ENCODE assay signal across 22 mouse cellular contexts in genomic region chr3:46490132-46490988, GRCm38 (mm10). TPM values are rescaled to one million over a fixed set of nuclear protein-coding genes. Genes with fewer than 3 reads are reported as not detected.
DNase-seq lines count a peak whose midpoint lies in the region; ATAC-seq and TF ChIP-seq lines count a peak whose summit lies in the region.
"Had no signal": no experiment of that assay in that cellular context is flagged by ENCODE, and none has a peak within 500 bp of the region (broad histone marks: within the 10 kb centered on the region; RNA-seq: fewer than 3 reads in every experiment).

No protein-coding gene starts in this region.

- TF ChIP-seq CTCF in bone marrow macrophage, adult 2 months (IDR thresholded peaks at IDR 0.05; ENCODE audit: low read depth, low read length), result no peak

- intact Hi-C loops in heart, postnatal 25 days (cut with DNase I), result no loop called here

- H3K27me3 ChIP-seq in embryonic facial prominence, embryonic 11.5 days (ENCODE audit: control insufficient read depth, insufficient read depth, low read length), result no peaks in the 10 kb centered on the region
- no peaks in the 10 kb centered on the region for H3K27me3 ChIP-seq in embryonic facial prominence, embryonic 10.5 days (replicated peaks; ENCODE audit: low read depth, poor library complexity, severe bottlenecking)
- H3K27me3 ChIP-seq in heart, embryonic 15.5 days, result no peaks in the 10 kb centered on the region
- H3K27me3 ChIP-seq in midbrain, embryonic 14.5 days (ENCODE audit: control insufficient read depth, insufficient read depth, low read length), result no peaks in the 10 kb centered on the region
- H3K27me3 ChIP-seq: embryonic facial prominence, embryonic 12.5 days; neural tube, embryonic 13.5 days had no signal

- H3K9ac ChIP-seq in embryonic facial prominence, embryonic 11.5 days (replicated peaks; ENCODE audit: low read length), result no peak overlapping the region
- H3K9ac ChIP-seq in heart, embryonic 15.5 days, result no peak overlapping the region
- no peak overlapping the region for H3K9ac ChIP-seq in midbrain, embryonic 14.5 days (replicated peaks; ENCODE audit: low read length)
- H3K9ac ChIP-seq: embryonic facial prominence, embryonic 12.5 days; lung, embryonic 14.5 days; neural tube, embryonic 13.5 days had no signal

- no peak overlapping the region for H3K4me2 ChIP-seq in embryonic facial prominence, embryonic 11.5 days (ENCODE audit: low read depth, low read length)
- H3K4me2 ChIP-seq in heart, embryonic 15.5 days, result peak overlapping the region; percentile 41
- H3K4me2 ChIP-seq in midbrain, embryonic 14.5 days (ENCODE audit: low read length), result peak overlapping the region; percentile 0; the same call in 1 of the 2 replicates
- H3K4me2 ChIP-seq: embryonic facial prominence, embryonic 12.5 days; liver, embryonic 11.5 days; lung, embryonic 14.5 days; neural tube, embryonic 13.5 days had no signal

- peak; percentile 2 for DNase-seq in embryonic facial prominence, embryonic 11.5 days (ENCODE audit: low spot score)
- DNase-seq in embryonic facial prominence, embryonic 10.5 days (ENCODE audit: low spot score), result no peak
- DNase-seq in heart, postnatal 25 days (ENCODE audit: low spot score), result no peak
- DNase-seq in midbrain, embryonic 14.5 days, result peak; percentile 53
- no peak for DNase-seq in thymus, adult 18-20 months
- DNase-seq in cerebellum, adult 9-11 months, result no peak
- DNase-seq: adrenal gland, adult 2 months; cerebellum, adult 11 months; gastrocnemius, postnatal 36 days; kidney, adult 11 months; lung, embryonic 14.5 days; right cerebral cortex, postnatal 4 days; thymus, postnatal 36 days had no signal

- no peaks in the 10 kb centered on the region for H3K9me3 ChIP-seq in embryonic facial prominence, embryonic 11.5 days (replicated peaks; ENCODE audit: control insufficient read depth, low read length)
- no peaks in the 10 kb centered on the region for H3K9me3 ChIP-seq in embryonic facial prominence, embryonic 10.5 days
- no peaks in the 10 kb centered on the region for H3K9me3 ChIP-seq in heart, embryonic 15.5 days (replicated peaks)
- no peaks in the 10 kb centered on the region for H3K9me3 ChIP-seq in midbrain, embryonic 14.5 days (ENCODE audit: control insufficient read depth, low read length)
- H3K9me3 ChIP-seq: embryonic facial prominence, embryonic 12.5 days; neural tube, embryonic 13.5 days had no signal

- ATAC-seq in embryonic facial prominence, embryonic 11.5 days (replicated peaks; ENCODE audit: insufficient number of reproducible peaks, low FRiP score, low TSS enrichment, low read depth), result no peak
- no peak for ATAC-seq in heart, embryonic 15.5 days (replicated peaks; ENCODE audit: insufficient number of reproducible peaks, insufficient read depth, low FRiP score, low read depth)
- ATAC-seq in midbrain, embryonic 14.5 days (ENCODE audit: low FRiP score, low TSS enrichment), result no peak; the same call in 1 of the 2 replicates
- ATAC-seq: hindbrain, postnatal 0 days had no signal

- H3K27ac ChIP-seq in embryonic facial prominence, embryonic 11.5 days (replicated peaks; ENCODE audit: low read depth, low read length), result no peak overlapping the region
- no peak overlapping the region for H3K27ac ChIP-seq in embryonic facial prominence, embryonic 10.5 days (replicated peaks)
- H3K27ac ChIP-seq in heart, embryonic 15.5 days, result no peak overlapping the region
- H3K27ac ChIP-seq in bone marrow macrophage, adult 2 months (ENCODE audit: insufficient read depth, low read depth, low read length), result no peak overlapping the region
- no peak overlapping the region for H3K27ac ChIP-seq in midbrain, embryonic 14.5 days (replicated peaks; ENCODE audit: low read depth, low read length)
- H3K27ac ChIP-seq: embryonic facial prominence, embryonic 12.5 days; hindbrain, postnatal 0 days; kidney, postnatal 0 days; macrophage; neural tube, embryonic 13.5 days had no signal

- 76% methylated on average over 15 of the region's 15 CpGs for WGBS in embryonic facial prominence, embryonic 11.5 days
- WGBS in embryonic facial prominence, embryonic 10.5 days, result 79% methylated on average over 15 of the region's 15 CpGs
- WGBS in heart, embryonic 15.5 days, result 55% methylated on average over 15 of the region's 15 CpGs
- 55% methylated on average over 15 of the region's 15 CpGs for WGBS in midbrain, embryonic 14.5 days

- H3K4me1 ChIP-seq in embryonic facial prominence, embryonic 11.5 days (ENCODE audit: control insufficient read depth, insufficient read depth, low read length), result no peaks in the 10 kb centered on the region
- H3K4me1 ChIP-seq in embryonic facial prominence, embryonic 10.5 days, result no peaks in the 10 kb centered on the region
- H3K4me1 ChIP-seq in heart, embryonic 15.5 days (replicated peaks), result no peaks in the 10 kb centered on the region
- H3K4me1 ChIP-seq in bone marrow macrophage, adult 2 months (ENCODE audit: control insufficient read depth, insufficient read depth, low read length), result no peaks in the 10 kb centered on the region
- H3K4me1 ChIP-seq in midbrain, embryonic 14.5 days (ENCODE audit: control insufficient read depth, insufficient read depth, low read length), result no peaks in the 10 kb centered on the region
- H3K4me1 ChIP-seq: embryonic facial prominence, embryonic 12.5 days; neural tube, embryonic 13.5 days had no signal

- no peaks in the 10 kb centered on the region for H3K36me3 ChIP-seq in embryonic facial prominence, embryonic 11.5 days (replicated peaks; ENCODE audit: control insufficient read depth, insufficient read depth, low read depth, low read length)
- no peaks in the 10 kb centered on the region for H3K36me3 ChIP-seq in embryonic facial prominence, embryonic 10.5 days (replicated peaks)
- H3K36me3 ChIP-seq in heart, embryonic 15.5 days, result no peaks in the 10 kb centered on the region
- no peaks in the 10 kb centered on the region for H3K36me3 ChIP-seq in midbrain, embryonic 14.5 days (ENCODE audit: control insufficient read depth, insufficient read depth, low read length)
- H3K36me3 ChIP-seq: embryonic facial prominence, embryonic 12.5 days; neural tube, embryonic 13.5 days had no signal

- no peak for TF ChIP-seq POLR2A in bone marrow macrophage, adult 2 months (IDR thresholded peaks at IDR 0.05; ENCODE audit: borderline replicate concordance, low read depth, low read length)

- no peak overlapping the region for H3K4me3 ChIP-seq in embryonic facial prominence, embryonic 11.5 days (ENCODE audit: low read depth, low read length)
- no peak overlapping the region for H3K4me3 ChIP-seq in embryonic facial prominence, embryonic 10.5 days
- H3K4me3 ChIP-seq in heart, embryonic 15.5 days, result peak overlapping the region; percentile 30
- peak overlapping the region; percentile 31 for H3K4me3 ChIP-seq in bone marrow macrophage, adult 2 months (ENCODE audit: insufficient read depth, low read length)
- H3K4me3 ChIP-seq in midbrain, embryonic 14.5 days (replicated peaks; ENCODE audit: low read depth, low read length), result no peak overlapping the region
- H3K4me3 ChIP-seq: embryonic facial prominence, embryonic 12.5 days; neural tube, embryonic 13.5 days had no signal

RNA-seq across cellular contexts. Expression of gene Pabpc4l, which starts 42.3 kb away (rescaled TPM):
- 26.7 and 31.7 TPM in 2 replicates for polyA plus RNA-seq in embryonic facial prominence, embryonic 11.5 days (2014; fragmentation: Nextera tagmentation; extraction: Ambion mirVana)
- polyA plus RNA-seq in embryonic facial prominence, embryonic 10.5 days (2016; fragmentation: Nextera tagmentation; extraction: Ambion mirVana), result 14.5 and 18.7 TPM in 2 replicates
- polyA plus RNA-seq in heart, embryonic 15.5 days (2015; fragmentation: Nextera tagmentation; extraction: Ambion mirVana), result 7.3 and 9.9 TPM in 2 replicates
- total RNA-seq in heart, postnatal 25 days (2021), result under 1 TPM; 0.57 to 0.59 TPM
- polyA plus RNA-seq in bone marrow macrophage, adult 2 months (2012; ENCODE audit: insufficient read depth, insufficient read length, missing spikeins), result not detected in 2 replicates
- polyA plus RNA-seq in midbrain, embryonic 14.5 days (2014; fragmentation: Nextera tagmentation; extraction: Ambion mirVana), result 2.3 and 3.4 TPM in 2 replicates
- total RNA-seq: monocyte, adult 5-6 weeks had no signal
- polyA plus RNA-seq: macrophage had no signal

Comparison
In these comparisons a context has a peak if more than half of its experiments do, and no peak if none do; other contexts are left out.
1. DNase-seq: peak in embryonic facial prominence, embryonic 11.5 days (single experiment) and midbrain, embryonic 14.5 days (single experiment); none in embryonic facial prominence, embryonic 10.5 days (single experiment), heart, postnatal 25 days (single experiment), thymus, adult 18-20 months (0 of 2) and cerebellum, adult 9-11 months (single experiment).
2. H3K4me3 ChIP-seq: peak in heart, embryonic 15.5 days (single experiment) and bone marrow macrophage, adult 2 months (single experiment); none in embryonic facial prominence, embryonic 11.5 days (single experiment), embryonic facial prominence, embryonic 10.5 days (single experiment) and midbrain, embryonic 14.5 days (single experiment).